Mouse (Mus musculus): Measurements from ENCODE around the gene Rere.

Rere gene

DNA sequence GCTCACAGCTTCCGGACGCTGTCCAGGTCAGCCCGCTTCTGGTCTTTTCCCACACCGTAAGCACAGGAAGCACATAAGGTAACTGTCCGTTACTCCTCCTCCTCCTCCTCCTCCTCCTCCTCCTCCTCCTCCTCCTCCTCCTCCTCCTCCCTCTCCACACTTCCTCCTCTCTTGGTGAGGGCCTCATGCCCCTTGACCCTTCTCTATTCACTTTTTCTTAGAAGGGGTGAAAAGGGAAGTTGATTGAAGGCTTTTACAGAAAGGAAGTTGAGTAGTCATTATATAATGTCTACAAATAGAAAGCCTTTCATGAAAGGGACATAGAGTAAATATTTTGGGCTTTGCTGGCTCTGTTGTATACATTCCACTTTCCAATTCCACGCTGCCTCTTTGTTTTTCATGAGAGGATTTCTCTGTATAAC is 68.2 kb downstream of the Rere start:
- DNase-seq = no peak

DNA sequence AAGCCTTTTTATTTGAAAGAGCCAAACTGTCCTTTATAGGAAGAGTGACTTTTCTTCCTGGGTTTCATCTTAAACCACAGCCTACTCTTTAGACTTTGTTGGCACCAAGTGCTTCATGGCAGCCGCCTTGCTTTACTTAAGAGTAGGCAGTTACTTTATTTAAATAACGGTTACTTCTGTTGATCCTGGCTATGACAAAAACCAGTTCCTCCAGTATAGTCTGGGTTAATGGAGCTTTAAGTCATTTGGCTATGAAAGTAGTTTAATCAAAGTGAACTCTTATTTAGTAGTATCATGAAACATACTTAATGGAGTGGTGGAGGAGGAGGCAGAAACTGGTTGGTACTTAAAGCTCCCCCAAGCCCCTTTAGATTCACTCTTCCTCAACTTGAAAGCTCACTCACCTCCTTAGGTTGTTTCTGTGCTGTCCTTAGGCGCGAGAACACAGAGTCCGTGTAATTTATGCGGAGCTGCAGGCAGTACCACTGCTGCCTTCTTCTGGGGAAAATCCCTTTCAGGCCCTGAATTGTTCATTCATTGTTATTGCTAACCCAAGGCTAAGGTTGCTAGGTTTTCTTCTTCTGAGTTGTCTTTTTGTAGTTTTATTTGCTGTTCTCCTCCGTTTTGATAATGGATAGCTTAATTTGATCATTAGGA is 70.1 kb downstream of the Rere start:
- no peak for DNase-seq

DNA sequence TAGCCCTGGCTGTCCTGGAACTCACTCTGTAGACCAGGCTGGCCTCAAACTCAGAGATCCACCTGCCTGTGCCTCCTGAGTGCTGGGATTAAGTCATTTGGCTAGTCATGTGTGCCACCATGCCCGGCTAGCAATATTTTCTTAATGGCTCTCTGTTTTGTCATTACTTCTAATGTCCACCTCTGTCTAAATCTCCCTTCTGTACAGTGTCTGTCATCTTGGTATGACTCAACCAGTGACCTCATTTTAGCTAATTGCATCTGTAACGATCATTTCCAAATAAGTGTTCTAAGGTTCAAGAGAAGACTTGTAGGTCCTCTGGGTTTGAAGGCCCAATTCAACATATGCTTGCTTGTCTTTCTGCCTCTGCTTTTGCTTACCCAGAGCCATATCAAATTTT is 71.3 kb downstream of the Rere start:
- no peak for DNase-seq

DNA sequence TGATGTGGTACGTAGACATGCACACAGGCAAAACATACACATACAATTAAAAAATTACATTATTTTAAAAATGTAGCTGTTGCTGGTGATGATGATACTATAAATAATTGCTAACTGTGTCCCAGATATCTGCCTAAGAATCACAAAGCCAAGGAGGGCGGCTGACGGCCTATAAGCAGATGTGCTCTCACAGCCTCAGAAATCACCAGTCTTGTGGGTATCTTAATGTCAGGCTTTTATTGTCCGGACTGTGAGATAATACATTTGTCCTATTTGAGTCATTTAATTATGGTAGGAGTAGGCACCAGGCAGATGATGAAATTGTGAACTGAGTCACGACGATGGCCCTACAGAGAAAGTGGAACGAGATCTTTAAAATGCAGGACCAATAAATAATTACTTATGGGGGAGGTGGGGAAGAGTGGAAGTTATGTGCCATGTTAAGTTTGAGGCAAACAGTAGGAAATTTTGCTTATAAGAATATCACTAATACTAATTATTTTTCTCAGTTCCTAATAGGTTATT is 72.0 kb downstream of the Rere start:
- DNase-seq = no peak

DNA sequence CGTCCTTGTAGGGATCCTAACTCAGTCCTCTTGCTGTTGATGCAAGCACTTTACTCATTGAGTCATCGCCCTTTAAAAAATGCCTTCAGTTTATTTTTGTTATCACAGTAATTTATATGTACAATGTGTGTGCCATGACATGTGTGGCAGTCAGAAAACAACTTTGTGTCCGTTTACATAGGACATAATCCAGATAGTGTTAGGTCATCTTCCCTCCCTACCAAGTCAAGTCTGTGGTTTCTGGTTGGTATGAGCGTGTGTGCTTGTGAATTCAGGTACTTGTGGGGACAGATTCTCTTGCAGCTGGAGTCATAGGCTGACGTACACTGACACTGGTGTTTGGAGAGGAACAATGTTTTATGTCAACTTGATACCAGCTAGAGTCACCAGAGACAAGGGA is 74.4 kb downstream of the Rere start:
- DNase-seq = no peak

DNA sequence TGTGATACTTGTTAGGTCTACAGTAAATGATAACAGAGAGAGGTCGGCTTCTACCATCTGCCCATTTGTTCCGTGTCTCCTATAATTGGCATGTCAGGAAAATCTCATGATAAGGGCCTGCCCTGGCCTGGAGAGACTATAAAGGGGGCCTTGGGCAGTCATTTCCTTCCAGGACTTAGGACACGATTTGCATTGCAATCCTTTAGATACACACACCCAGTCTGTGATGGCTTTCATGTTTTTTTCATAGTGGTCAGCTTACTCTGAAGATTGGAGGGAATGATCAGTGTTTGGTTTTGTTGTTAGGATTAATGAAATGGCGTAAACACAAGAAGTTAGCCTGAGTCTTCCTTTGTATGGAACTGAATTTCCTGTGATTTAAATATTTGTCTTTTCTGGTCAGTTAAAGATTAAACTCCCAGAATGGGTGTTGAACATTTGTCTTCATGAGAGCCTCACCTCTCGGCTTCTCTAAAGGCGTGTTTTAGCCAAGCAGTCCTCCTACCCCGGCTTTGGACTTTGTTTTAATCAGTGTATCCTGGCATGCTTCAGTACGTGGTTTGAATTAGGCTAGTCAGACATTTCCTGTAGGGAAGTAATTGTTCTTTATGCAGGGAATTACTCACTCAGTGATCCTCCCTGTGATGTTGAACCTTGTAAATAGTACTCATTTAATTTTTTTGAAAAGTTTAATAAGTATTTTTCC is 80.7 kb downstream of the Rere start:
- DNase-seq = no peak

DNA sequence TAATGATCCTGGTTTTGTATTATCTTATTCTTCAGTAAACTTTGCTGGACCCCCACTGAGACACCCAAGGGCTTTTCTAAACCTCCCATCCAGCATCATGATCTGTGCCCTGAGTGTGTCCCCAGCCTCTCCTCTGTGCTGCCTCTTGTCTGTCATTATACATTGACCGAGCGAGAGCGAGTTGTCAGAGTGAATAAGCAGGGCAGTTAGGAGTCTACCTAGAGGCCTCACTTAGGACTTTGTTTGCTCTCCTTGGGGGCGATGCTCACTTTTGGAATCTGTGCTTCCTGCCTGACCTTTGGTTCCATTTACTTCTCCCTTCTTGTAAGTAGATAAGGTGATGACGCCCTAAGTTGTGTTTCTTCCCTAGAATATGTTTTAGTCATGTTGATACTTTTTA is 81.4 kb downstream of the Rere start:
- DNase-seq = no peak

DNA sequence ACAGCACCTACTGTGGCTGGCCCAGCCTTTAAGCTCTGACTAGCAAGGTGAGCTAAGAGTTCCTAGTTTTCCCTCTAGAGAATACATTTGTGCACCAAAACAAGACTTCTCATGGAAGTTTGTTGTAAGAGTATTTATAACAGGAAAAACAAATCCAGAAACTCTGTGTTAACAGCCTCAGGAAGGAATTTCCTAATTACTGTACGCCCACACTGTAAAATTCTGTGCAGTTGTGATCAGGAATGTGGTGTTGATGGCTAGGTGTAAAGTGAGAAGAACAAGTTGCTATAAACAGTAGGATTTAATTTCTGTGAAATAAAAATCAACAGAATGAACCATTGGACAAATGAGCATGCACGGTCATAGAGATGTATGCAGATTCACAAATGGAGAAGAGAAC is 83.3 kb downstream of the Rere start:
- no peak for DNase-seq

DNA sequence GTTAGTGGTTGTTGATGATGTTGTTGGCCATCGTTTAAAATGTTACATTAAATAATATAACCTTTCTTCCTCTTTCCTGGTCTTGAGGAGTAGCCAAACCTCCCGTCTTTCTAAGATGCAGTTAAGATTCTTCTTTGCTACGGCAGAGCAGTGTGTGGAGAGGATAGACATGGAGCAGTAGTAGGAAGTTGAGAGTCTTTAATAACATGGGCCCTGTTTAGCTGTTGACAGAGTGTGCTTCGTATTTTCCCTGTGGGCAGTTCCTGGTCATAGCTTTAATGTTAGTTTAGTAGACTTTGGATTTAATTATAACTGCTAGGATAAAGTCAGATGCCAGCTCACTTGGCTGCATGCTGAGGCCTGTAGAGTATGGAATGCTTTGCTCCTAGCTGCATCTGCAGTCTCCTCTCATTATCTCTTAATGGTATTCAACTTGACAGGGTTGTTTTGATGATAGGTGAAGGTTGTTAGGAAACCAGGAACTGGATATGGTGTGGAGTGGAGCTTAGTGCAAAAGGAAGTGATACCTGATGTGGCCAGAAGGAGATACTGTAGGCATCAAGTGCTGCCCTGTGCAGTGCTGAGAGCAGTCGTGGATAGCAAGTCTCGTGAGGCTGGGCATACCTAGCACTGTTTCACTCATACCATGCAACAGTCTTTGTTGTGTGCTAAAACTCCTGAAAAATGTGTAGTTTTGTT is 85.2 kb downstream of the Rere start:
- DNase-seq = no peak

DNA sequence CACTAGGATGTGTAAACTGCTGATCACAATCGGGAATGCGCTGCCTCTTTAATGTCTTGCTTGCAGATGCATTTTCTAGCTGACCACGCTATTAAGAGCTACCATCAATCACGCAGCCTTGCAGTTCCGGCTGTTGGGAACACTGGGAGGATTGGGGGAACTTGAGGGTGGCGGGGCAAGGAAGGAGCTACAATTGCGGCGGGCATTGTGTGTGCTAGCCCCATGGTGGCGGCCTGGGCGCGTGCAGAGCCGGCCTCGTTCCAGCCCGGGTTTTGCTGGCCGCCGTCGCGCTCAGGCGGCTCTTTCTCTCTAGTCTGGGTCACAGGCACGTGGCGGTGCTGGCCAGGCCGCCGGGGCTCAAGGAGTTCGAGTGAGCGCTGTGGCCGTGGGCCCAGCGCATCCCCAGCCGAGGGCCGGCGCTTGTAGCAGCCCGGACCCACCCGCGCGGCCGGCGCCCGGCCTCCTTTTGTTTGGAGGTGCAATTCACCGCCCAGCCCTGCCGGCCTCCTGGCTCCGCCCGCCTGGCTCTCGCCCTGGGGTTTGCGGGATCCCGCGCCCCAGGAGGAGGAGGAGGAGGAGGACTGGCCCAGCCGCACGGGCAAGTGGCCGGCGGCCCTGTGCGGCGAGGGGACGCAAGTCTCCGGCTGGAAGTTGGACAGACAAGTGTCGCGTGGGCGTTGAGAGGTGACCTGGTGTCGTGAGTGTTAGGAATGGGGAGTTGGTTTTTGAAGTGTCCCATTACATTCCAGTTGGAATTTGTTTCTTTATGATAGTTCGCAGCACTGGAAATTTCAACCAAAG is 90.3 kb downstream of the Rere start:
- DNase-seq = peak; percentile 89

DNA sequence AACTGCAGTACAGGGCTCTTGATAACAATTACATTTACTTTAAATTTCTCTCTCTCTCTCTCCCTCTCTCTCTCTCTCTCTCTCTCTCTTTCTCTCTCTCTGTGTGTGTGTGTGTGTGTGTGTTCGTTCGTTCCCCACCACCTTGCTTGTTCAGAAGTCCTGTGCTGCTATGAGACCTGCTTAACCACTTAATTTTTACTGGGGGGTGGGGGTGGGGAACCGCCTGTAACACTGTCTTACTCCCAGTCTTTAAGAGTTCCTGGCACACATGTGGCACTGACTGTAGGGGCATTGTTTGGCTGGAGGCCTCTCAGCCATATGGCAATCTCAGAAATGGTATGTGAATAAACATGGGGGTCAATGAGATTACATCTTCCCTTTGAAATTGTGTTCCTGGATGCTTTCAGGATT is 91.2 kb downstream of the Rere start:
- DNase-seq = no peak

DNA sequence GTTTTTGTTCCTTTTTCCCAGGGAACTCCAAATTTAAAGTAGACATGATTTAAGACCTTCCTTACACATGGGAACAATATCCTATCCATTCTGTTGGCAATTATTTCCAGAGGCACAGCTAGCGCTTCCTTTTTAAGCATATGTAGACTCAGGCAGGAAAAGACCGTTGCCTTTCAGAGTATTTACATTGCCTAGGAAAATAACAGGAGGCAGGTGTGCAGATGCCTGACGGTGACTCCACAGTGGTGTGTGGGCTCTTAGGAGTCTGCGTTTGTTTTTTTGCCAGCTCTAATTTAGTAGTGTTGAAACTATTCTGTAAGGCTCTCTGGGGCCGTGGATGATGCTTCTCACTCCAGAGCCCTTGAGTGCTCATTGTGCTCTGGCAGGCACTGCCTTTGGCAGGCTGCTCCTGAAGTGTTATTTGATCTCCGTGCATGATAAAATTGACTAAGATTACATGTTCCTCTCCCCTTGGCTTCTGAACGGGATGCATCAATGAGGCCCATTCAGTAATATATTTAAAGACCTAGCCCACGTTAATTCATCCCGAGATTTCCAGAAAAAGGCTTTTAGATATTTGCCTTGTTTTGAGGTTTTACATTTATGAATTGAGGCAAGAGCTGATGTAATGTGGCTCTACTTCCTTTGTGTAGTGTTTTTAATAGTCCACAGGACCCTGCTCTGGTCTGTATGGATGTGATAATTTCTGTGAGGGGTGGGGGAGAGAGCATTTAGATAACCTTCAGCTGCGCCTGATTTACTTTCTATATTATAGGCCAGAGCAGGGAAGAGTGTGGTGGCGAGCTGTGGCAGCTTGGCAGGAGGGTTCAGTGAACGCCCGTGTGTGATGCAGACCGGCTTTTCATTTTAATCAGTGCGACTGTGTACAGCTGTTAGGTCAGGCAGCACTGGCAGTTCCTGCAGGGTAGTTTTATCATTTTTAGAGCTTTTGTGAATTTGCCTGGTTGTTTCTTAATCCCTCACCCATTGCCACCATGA is 92.0 kb downstream of the Rere start:
- peak; percentile 34 for DNase-seq

DNA sequence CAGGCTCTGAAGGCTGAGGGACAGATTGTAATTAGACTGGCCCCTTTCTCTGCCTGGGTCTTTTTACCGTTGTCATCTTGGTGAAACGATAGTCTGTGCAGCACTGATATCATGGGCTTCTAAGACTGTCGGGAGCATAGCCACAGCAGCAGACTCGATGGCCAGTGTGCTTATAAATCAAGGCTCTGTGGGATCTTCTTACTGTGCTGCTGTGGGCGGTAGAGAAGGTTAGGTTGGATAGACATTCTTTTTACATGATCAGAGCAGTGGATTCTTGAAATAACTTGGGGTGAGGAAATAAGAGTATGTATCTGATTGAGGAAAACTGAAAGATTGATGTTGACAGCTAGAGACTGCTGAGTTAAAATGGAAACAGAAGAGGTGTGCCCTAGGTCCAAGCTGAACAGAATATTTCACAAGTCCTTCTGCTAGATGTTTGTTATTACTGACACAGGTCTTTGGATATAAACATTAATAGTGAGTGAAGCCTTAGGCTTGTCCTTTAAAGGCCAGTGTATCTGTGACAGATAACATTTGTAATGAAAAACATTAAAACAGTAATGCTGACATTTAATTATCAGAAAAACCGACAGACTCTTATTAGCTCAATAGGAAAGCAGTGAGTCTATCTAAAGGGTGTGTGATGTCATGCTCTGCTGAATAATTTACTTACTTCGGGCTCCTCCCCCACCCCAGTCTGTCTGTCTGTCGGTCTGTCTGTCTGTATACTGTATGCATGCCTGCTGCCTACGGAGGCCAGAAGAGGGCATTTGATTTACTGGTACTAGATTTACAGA is 93.4 kb downstream of the Rere start:
- no peak for DNase-seq

DNA sequence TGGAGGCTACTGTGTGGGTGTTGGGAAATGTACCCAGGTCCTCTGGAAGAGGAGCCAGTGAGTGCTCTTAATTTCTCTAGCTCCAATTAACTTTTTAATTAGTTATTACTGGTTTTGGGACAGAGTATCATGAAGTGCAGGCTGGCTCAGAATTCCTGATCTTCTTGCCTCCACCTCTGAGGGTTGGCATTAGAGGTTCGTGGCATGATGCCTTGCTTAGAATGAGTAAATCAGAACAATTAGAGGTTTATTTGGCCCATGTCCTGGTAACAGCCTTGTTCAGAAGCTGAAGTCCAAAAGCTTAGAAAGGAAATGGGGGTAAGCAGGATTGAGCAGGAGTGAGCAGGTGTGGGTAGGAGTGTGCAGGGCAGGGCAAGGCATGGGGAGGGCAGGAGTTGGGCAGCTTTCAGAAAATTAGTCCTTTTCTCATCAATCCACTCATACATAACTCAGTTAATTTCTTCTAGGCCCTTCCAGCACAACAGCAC is 94.0 kb downstream of the Rere start:
- no peak for DNase-seq

DNA sequence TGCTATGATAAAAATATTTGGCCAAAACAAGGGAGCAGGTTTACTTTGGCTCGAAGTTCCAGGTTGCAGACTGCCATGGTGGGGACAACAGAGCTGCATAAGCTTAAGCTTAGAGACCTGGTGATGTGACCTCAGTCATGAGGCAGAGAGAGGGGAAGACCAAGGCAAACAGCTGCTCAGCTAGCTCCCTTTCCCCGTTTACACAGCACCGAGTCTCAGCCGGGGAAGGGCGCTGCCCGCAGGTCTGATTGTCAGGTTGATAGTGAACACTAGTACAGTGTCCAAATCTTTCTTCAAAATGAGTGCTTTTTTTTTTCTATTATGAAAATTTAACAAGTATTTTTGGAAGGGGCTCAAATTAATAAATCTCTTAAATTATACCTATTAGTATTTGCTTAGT is 97.9 kb downstream of the Rere start:
- DNase-seq = no peak

DNA sequence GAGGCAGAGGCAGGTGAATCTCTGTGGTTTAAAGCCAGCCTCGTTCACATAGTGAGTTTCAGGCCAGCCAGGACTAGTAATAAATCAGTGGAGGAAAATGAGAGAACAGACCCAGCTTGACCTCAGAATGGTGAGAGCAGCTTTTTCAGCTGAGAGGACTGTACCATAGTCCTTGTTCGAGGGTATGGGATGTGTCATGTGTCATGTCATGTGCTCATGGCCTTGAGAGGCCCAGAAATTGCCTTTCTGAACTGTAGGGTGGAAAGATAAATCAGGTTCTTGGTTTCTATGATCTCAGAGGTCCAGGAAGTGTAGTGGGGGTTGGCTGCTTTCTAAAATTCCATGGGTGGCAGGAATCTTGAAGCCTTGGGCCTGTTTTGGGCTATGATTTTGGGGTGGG is 98.3 kb downstream of the Rere start:
- DNase-seq = no peak

DNA sequence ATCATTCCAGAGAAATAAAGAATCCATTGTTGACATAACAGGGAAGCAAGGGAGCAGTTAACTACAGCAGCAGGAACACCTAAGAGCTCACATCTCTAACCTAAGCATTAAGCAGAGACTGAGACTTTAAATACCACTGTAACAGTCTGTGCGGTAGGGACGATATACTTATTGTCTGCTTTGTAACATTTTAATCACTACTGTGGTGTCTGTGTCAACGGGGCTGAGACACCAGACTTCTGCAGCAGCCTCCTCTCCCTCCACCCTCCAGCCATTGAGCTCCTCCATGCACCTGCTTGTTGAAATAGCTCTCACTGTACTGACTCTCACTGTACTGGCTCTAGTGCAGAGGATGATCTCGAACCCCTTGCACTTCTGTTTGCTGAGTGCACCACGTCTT is 98.8 kb downstream of the Rere start:
- no peak for DNase-seq

DNA sequence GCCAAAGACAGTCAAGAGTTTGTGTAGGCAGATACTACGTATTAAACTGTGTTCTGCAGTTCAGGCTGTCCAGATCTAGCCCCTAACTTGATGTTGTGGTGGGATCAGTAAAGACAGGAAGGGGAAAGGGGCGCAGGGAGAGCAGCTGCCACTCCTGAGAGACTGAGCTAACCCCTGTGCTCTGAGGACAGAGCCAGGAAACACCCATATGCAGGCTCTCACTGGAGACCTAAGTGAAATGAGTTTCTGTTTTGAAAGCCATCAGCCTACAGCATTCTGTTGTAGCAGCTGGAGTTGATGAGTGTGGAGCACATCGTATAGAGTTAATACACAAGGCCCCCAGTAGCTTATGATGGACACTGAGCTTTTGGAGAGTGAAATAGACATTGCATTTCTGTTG is 101.1 kb downstream of the Rere start:
- no peak for DNase-seq

DNA sequence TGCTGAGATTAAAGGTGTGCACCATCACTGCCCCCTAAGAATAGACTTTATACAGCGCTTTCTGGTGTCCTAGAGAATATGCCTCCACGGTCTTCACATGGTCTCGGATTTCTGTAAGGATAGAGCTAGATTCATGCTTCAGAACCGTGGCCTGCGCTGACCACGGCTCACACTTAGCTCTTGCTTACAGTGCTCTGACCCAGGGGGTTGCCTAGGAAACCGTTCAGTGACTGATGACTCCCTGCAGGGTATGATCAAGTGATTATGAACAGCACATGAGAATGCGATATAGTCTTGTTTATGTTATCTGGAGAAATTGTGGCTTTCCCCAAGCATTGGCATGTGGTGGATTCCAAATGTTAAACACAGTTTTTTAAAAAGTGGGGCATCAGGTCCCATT is 103.0 kb downstream of the Rere start:
- DNase-seq = no peak

DNA sequence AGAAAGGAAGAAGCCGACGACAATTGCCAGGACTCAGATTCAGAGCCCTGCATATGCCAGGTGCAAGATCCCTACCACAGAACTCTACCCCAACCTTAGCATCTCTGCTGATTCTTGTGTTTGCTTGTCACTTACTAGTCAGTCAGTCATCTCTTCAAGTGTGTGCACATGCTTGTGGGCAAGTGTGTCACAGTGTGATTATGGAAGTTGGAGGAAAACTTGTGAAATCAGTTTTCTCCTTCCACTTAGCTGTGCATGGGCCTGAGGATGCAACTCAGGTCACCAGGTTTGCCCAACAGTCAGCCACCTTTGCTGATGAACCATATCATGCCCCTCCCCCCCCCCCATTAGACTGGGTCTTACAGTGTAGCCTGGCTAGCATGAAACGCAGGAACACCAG is 103.5 kb downstream of the Rere start:
- no peak for DNase-seq

DNA sequence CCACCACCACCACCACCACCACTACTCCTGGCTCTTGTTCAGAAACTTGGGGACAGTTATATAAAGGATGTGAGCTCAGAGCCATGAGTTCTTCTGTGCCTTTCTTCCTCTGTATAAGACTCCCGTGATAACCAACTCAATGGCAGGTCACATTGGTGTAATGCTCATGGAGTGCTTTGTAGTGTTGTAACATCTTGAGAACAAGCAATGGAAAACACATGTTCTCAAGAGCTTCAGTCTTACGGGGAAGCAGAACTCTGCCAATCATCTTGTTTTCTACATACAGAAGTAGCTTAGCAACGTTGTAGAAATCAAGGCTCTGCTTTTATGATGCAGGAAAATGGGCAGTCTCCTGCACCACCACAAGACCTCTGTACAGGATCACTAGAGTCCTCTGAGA is 107.1 kb downstream of the Rere start:
- no peak for DNase-seq

Measured in kidney, postnatal 10 days (tissue).